Mouse (Mus musculus): Measurements from ENCODE around the gene Casz1. TPM values are rescaled to one million over a fixed set of nuclear protein-coding genes. Genes with fewer than 3 reads are reported as not detected.

The Casz1 gene
- total RNA-seq, 2 experiments from 2014 or later = 1.1 to 1.3 TPM

DNA sequence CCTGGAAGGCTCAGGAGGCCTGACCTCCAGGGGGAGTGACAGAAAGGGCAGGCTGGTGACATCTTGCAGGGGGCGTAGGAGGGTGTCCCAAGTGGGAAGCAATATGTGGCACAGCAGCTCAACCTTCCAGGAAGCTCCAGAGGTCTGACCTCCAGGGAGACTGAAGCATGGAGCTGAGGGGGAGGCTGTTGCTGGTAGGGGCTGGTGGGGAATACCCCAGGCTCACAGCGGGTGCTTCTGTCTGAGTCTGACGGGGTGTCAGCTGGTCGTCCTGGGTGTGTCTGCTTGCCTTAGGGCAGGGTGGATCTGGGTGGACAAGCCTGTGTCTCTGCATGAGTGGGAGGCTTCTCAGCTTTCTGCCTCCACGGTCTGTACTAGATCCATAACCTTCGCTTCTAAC is 38.1 kb downstream of the Casz1 start:
- DNase-seq (ENCODE audit: low spot score in 2 of 2) = no peak

DNA sequence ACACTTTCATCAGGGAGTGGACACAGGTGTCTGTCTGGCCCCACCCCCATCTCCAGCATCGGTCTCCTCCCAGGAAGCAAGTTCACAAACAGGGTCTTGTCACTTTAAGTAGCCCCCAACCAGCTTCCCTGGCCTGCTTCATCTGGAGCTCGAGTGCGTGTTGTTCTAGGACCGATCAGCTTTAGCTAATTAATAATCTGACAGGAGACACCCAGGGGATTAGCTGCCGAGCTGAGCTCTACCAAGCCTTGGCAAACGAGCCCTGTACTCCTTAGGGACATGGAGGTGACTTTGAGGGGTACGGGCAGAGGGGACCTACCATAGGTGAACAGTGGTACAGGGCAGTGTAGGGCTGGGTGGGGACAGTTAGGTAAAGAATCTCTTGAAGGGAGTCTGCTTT is 40.7 kb downstream of the Casz1 start:
- no peak for DNase-seq (ENCODE audit: low spot score in 2 of 2)

GRCm38 (mm10) chr4:148846203-148846602 is 42.0 kb downstream of the Casz1 start:
- DNase-seq (ENCODE audit: low spot score in 2 of 2) = peak; percentile 65 to 72

DNA sequence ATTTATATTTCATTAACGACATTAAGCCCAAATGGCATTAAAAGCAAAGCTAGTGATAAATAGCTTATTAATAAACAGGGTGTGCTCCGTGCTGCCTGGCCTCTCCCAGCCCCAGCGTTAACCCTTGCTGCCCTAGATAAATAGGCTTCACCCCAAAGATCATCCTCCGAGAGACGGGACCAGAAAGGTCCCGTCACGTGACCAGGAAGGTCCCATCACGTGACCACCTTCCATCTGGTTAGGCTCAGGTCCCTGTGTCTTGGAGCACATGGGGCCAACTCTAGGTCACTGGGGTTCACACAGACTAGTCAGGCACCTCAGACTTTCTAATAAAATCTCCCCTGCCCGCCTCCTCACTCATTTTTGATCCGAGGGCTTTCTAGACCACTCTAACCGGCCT is 42.5 kb downstream of the Casz1 start:
- DNase-seq (ENCODE audit: low spot score in 2 of 2) = no peak

DNA sequence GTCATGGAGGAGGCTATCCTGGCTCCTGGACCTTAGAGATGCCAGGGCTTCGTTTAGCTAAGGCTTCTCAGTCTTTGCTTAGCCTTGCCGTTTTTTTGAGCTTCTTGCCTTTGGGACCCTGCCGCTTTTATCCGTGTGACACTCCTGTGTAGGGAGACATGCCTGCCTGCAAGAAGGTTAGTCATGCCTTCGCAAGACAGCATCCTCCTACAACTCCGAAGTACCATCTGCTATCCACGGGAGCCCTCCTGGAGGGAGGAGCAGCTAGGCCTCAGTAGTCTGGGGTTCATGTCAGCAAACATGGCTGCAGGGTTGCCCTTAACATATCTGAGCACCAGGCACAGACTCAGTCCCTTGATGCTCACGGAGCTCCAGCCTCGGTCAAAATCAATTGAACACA is 43.4 kb downstream of the Casz1 start:
- no peak for DNase-seq (ENCODE audit: low spot score in 2 of 2)

- DNase-seq (ENCODE audit: low spot score in 2 of 2) = no peak
Measured at GRCm38 (mm10) chr4:148849437-148849836, 45.2 kb downstream of the Casz1 start.

GRCm38 (mm10) chr4:148853057-148853456 is 48.8 kb downstream of the Casz1 start:
- no peak for DNase-seq (ENCODE audit: low spot score in 2 of 2)

- no peak for DNase-seq (ENCODE audit: low spot score in 2 of 2)
Measured at GRCm38 (mm10) chr4:148854093-148854492, 49.9 kb downstream of the Casz1 start.

DNA sequence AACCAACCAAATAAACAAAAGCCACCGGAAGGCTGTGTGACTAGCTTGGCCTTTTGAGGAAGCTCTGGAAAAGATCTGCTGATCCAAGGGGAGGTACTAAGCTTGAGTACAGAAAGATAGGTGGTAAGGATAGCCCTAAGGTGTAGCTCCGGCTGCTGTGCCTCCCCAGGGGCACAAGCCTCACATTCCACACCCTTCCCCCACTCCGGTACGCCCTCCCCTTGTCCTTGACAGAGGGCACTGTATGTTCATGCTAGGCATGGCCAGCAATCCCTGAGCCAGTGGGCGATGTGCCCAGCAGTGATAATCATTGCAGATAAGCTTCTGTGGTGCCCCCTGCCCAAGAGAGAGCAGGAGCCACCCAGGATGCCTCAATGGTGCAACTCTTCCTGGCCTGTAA is 51.3 kb downstream of the Casz1 start:
- no peak for DNase-seq (ENCODE audit: low spot score in 2 of 2)

GRCm38 (mm10) chr4:148856216-148856615 is 52.0 kb downstream of the Casz1 start:
- no peak for DNase-seq (ENCODE audit: low spot score in 2 of 2)

DNA sequence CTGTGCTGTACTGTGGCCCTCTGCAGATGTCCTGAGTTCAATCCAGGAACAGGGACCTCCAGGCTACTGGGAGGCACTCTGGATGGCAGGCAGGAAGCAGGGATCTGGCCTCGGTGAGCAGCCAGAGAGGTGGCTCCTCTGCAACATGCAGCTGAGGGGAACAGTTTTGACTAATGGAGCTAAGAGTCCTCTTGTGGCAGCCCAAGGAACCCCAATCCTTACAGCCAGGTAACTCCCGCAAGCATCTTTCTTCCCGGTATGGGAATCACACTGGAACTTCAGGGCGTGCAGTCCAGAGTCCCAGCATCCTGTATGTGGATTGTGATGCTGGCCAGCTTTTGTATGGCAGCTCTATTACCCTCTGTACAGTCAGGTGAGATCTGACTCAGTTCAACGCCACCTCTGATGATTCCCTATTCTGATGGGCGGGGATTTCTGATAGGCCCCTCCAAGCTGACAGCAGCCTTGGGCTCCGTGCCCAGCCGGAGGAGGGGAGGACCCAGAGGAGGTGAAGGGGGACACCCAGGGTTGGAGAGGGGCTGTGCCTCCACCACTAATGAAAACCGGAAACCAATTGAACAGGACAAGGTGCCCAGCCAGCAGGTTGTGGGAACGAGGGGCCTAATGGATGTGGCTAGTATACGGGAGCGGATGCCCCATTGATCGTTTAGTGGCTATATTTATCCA is 53.3 kb downstream of the Casz1 start:
- DNase-seq (ENCODE audit: low spot score in 2 of 2) = no peak

DNA sequence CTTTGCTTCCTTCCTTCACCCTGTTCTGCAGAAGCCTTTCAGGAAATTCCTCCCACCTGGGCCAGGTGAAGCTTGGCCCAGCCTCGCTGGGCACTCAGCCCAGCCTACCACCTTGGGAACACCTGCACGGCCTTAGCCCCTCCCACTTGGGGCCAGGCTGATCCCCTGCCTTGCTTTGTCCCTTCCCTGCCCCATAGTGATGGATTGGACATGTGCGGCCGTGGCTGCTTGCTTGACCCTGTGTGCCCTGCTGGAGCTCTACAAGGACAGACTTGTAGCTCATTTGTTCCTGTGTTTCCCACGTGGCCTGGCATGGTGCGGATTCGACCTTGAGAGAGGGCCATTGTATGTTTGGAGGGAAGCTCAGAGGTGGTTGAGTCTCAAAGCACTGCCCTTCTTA is 54.0 kb downstream of the Casz1 start:
- DNase-seq (ENCODE audit: low spot score in 2 of 2) = no peak

- no peak for DNase-seq (ENCODE audit: low spot score in 2 of 2)
Measured at GRCm38 (mm10) chr4:148859415-148859814, 55.2 kb downstream of the Casz1 start.

DNA sequence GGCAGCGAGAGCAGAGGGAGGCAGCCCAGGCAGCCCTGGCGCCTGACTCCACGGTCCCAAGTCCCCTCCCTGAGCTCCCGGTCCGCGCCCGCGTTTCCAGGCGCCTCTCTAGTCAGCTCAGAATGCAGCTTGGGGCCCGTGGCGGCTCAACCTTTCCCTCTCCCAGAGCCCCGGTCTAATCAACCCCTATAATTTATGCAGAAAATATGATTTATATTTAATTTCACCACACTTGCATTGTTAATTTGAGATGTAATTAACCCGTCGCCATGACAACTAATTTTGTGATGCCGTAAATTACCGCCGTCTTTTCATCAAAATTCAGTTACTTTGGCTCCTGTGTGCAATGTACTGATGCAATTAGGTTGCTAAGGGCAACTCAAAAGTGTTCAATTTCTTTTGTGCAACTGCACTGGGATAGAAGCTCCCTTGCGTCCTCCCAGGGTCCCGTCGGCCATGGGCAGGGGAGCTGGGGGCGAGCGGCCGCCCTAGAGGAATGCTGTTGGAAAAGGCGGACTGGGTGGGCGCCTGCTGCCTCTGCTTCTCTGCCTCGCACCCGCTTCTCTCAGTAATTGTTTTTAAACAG is 55.8 kb downstream of the Casz1 start:
- DNase-seq (ENCODE audit: low spot score in 2 of 2) = peak; percentile 38 to 52

DNA sequence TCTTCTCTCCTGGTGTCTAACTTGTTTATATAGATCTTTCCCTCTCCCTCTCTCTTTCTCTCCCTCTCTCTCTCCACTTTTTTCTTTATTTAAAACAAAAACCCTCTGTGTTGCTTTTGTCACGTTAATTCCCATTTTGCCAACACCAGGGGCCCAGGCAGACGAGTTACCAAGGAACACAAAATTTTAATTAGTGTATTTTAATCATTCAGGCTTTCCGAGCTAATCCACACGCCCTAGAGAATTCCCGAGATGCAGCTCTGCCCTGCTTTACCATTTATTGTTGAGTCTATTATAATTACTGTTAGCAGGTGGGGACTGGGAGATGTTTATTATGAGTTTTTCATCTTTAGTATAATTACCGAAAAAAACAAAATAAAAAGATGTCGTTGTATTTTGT is 56.4 kb downstream of the Casz1 start:
- DNase-seq (ENCODE audit: low spot score in 2 of 2) = no peak

GRCm38 (mm10) chr4:148866812-148867470 is 62.7 kb downstream of the Casz1 start:
- DNase-seq (ENCODE audit: low spot score in 2 of 2) = no peak

GRCm38 (mm10) chr4:148867721-148868397 is 63.6 kb downstream of the Casz1 start:
- peak; percentile 41 to 49 for DNase-seq (ENCODE audit: low spot score in 2 of 2)

- peak; percentile 24 to 55 for DNase-seq (ENCODE audit: low spot score in 2 of 2)
Measured at GRCm38 (mm10) chr4:148869566-148869965, 65.3 kb downstream of the Casz1 start.

- DNase-seq (ENCODE audit: low spot score in 2 of 2) = no peak
Measured at GRCm38 (mm10) chr4:148870496-148870895, 66.3 kb downstream of the Casz1 start.

DNA sequence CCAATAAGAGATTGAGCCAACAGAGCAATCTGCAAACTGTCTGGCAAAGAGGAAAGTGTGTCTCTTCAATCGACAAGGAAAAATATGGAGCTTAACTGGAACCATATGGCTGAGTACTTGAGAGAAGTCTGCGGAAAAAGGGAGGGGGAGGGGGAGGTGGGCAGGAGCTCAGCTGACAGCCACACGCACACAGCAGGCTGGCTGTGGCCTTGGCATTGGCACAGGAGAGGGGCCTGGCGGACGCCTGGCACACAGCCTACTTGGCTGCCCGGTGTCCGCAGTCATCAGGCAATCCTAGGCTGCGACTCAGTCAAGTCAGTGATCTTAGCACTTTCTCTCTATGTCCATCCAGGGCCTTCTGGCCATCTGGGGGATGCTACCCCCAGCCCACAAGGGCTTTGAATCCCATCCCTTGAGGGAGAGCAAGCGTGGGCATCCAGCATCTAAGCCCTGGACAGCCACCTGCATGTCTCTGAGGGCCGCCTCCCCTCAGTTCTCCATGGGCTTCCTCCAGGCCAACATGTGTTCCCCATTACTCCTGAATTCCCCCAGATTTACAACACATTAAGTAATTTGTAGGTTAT is 67.6 kb downstream of the Casz1 start:
- peak; percentile 37 to 62 for DNase-seq (ENCODE audit: low spot score in 2 of 2)

GRCm38 (mm10) chr4:148872372-148872771 is 68.1 kb downstream of the Casz1 start:
- no peak for DNase-seq (ENCODE audit: low spot score in 2 of 2)

DNA sequence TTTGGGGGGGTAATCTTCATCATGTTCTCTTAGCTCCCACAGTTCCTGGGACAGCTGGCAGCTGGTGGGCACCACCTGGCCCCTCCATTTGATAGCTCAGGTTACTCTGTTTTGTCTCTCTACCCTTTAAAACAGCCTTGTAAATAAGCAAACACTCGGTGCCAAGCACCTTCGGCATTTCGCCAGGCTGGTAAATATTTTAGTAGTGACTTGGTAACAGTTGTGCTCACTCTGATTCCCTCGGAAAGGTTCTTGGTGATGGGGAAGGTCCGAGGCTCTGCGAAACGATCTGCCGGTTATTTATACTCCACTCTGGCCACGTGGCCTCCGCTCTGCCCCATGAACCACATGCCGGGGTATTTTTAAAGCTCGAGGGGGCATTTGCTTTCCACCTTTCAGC is 68.6 kb downstream of the Casz1 start:
- DNase-seq (ENCODE audit: low spot score in 2 of 2) = no peak
